Mouse (Mus musculus): ENCODE results near the gene Acadl.

DNA sequence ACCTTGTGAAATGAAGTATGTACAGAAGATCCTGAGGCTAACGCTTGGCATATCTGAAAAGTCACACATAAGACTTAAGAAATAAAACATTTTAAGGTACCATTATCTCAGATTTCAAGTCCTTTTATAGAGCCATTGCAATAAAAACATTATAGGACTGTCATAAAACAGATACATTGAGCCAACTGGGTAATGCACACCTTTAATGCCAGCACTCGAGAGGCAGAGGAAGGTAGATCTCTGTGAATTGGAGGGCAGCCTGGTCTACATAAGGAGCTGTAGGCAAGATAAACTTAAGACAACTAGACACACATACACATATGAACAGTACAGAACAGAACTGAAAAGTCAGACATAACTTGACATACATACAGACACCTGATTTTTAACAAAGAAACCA is 65.1 kb downstream of the Acadl start:
- TF ChIP-seq EP300 (IDR thresholded peaks at IDR 0.05; ENCODE audit: low read depth) (no peak), CTCF (IDR thresholded peaks at IDR 0.05; ENCODE audit: low read depth) (no peak)

Data from heart, postnatal 0 days (tissue).